In the genomic region with DNA sequence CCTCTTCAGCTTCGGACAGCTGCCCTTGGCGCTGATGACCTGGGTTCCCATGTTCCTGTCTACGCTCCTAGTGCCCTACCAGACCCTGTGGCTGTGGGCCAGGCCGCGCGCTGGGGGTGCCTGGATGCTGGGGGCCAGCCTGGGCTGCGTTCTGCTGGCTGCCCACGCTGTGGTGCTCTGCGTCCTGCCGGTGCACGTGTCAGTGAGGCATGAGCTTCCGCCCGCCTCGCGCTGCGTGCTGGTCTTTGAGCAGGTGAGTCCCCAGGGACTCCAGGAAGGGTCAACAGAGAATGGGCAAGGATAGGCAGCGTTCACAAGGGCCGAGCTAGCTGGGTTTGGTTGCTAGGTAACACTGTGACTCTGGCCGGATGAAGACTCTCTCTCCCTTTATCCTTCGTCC, we compare ENCODE assay signal across 12 mouse cellular contexts. TPM values are rescaled to one million over a fixed set of nuclear protein-coding genes. Genes with fewer than 3 reads are reported as not detected.
A peak's percentile ranks its signal among the peaks of the same experiment; 100 is the strongest.
DNase-seq lines count a peak whose midpoint lies in the region; ATAC-seq and TF ChIP-seq lines count a peak whose summit lies in the region.
"Had no signal": no experiment of that assay in that cellular context is flagged by ENCODE, and none has a peak within 500 bp of the region (broad histone marks: within the 10 kb centered on the region; RNA-seq: fewer than 3 reads in every experiment).

No protein-coding gene starts in this region.

- 30% methylated on average over 20 of the region's 20 CpGs for WGBS in hindbrain, embryonic 11.5 days
- WGBS in midbrain, embryonic 14.5 days: 18% methylated on average over 20 of the region's 20 CpGs
- 65% methylated on average over 20 of the region's 20 CpGs for WGBS in kidney, adult 2 months

- no peak for TF ChIP-seq POLR2A in kidney, adult 2 months (IDR thresholded peaks at IDR 0.05; ENCODE audit: low read depth, low read length)

- peak; percentile 60 for DNase-seq in embryo, embryonic 10 days (ENCODE audit: low spot score)
- DNase-seq in embryo, embryonic 9.5 days (ENCODE audit: extremely low spot score): no peak
- peak; percentile 56 for DNase-seq in ES-CJ7 (ENCODE audit: low read depth, low spot score)
- peak; percentile 51 for DNase-seq in hindbrain, embryonic 11.5 days (ENCODE audit: low spot score)
- peak; percentile 66 for DNase-seq in midbrain, embryonic 14.5 days
- DNase-seq in urinary bladder, postnatal 4 days (ENCODE audit: low spot score in 2 of 2): no peak
- no peak for DNase-seq in kidney, adult 2 months
- DNase-seq: adrenal gland, postnatal 10 days; cerebellum, adult 11-12 months; lung, postnatal 14 days had no signal

- H3K9me3 ChIP-seq in hindbrain, embryonic 11.5 days (ENCODE audit: control insufficient read depth, low read length): no peaks in the 10 kb centered on the region
- no peaks in the 10 kb centered on the region for H3K9me3 ChIP-seq in midbrain, embryonic 14.5 days (ENCODE audit: control insufficient read depth, low read length)
- H3K9me3 ChIP-seq: heart, embryonic 15.5 days had no signal

- no peak for TF ChIP-seq CTCF in kidney, adult 2 months (conservative IDR thresholded peaks at IDR 0.05; ENCODE audit: insufficient read depth, insufficient read length, low read depth, low read length)

- peak; percentile 49; the same call in 1 of the 2 replicates for ATAC-seq in hindbrain, embryonic 11.5 days (ENCODE audit: low FRiP score)
- ATAC-seq in midbrain, embryonic 14.5 days (ENCODE audit: low FRiP score, low TSS enrichment): no peak
- no peak for ATAC-seq in erythroblast, adult 5-6 weeks (replicated peaks; ENCODE audit: low FRiP score, poor library complexity, severe bottlenecking)

- no peaks in the 10 kb centered on the region; the same call in 1 of the 2 replicates for H3K4me1 ChIP-seq in hindbrain, embryonic 11.5 days (replicated peaks; ENCODE audit: control insufficient read depth, insufficient read depth, low read length)
- peaks cover 6% of the 10 kb centered on the region; the same call in 1 of the 2 replicates for H3K4me1 ChIP-seq in midbrain, embryonic 14.5 days (ENCODE audit: control insufficient read depth, insufficient read depth, low read length)
- H3K4me1 ChIP-seq in kidney, adult 2 months (ENCODE audit: control insufficient read depth, insufficient read depth, low read length): no peaks in the 10 kb centered on the region
- H3K4me1 ChIP-seq: heart, embryonic 15.5 days had no signal

- no peak overlapping the region for H3K9ac ChIP-seq in hindbrain, embryonic 11.5 days (ENCODE audit: low read depth, low read length)
- H3K9ac ChIP-seq in midbrain, embryonic 14.5 days (replicated peaks; ENCODE audit: low read length): no peak overlapping the region
- H3K9ac ChIP-seq: heart, embryonic 15.5 days had no signal

- no peak overlapping the region for H3K4me3 ChIP-seq in hindbrain, embryonic 11.5 days (ENCODE audit: low read depth, low read length)
- H3K4me3 ChIP-seq in midbrain, embryonic 14.5 days (replicated peaks; ENCODE audit: low read depth, low read length): no peak overlapping the region
- no peak overlapping the region for H3K4me3 ChIP-seq in kidney, adult 2 months (ENCODE audit: insufficient read depth, low read depth, low read length)
- H3K4me3 ChIP-seq: heart, embryonic 15.5 days had no signal

- 0 out of 2 replicates have a peak overlapping the region, but pooled peaks have one; percentile 12 for H3K4me2 ChIP-seq in hindbrain, embryonic 11.5 days (replicated peaks; ENCODE audit: low read depth, low read length)
- H3K4me2 ChIP-seq in midbrain, embryonic 14.5 days (ENCODE audit: low read length): peak overlapping the region; percentile 28; the same call in 1 of the 2 replicates
- H3K4me2 ChIP-seq: heart, embryonic 15.5 days had no signal

- no peaks in the 10 kb centered on the region for H3K36me3 ChIP-seq in hindbrain, embryonic 11.5 days (ENCODE audit: control insufficient read depth, insufficient read depth, low read length)
- H3K36me3 ChIP-seq in midbrain, embryonic 14.5 days (ENCODE audit: control insufficient read depth, insufficient read depth, low read length): no peaks in the 10 kb centered on the region
- H3K36me3 ChIP-seq in kidney, adult 2 months (ENCODE audit: control insufficient read depth, insufficient read depth, low read length): no peaks in the 10 kb centered on the region
- H3K36me3 ChIP-seq: heart, embryonic 15.5 days had no signal

- no peaks in the 10 kb centered on the region for H3K27me3 ChIP-seq in hindbrain, embryonic 11.5 days (ENCODE audit: control insufficient read depth, insufficient read depth, low read length)
- no peaks in the 10 kb centered on the region for H3K27me3 ChIP-seq in midbrain, embryonic 14.5 days (ENCODE audit: control insufficient read depth, insufficient read depth, low read length)
- no peaks in the 10 kb centered on the region for H3K27me3 ChIP-seq in kidney, adult 2 months (replicated peaks; ENCODE audit: control insufficient read depth, insufficient read depth, low read length)
- H3K27me3 ChIP-seq: heart, embryonic 15.5 days had no signal

- no peak overlapping the region for H3K27ac ChIP-seq in hindbrain, embryonic 11.5 days (ENCODE audit: low read depth, low read length)
- H3K27ac ChIP-seq in midbrain, embryonic 14.5 days (replicated peaks; ENCODE audit: low read depth, low read length): peak overlapping the region; percentile 55
- H3K27ac ChIP-seq in kidney, adult 2 months (ENCODE audit: insufficient read depth, low read depth, low read length): no peak overlapping the region
- H3K27ac ChIP-seq: heart, embryonic 15.5 days had no signal

RNA-seq across cellular contexts. Expression of a gene that starts 6.5 kb away (rescaled TPM):
- 0.13 and 0.17 TPM in 2 replicates for polyA plus RNA-seq in hindbrain, embryonic 11.5 days (2014; fragmentation: Nextera tagmentation; extraction: Ambion mirVana)
- polyA plus RNA-seq in midbrain, embryonic 14.5 days (2014; fragmentation: Nextera tagmentation; extraction: Ambion mirVana): not detected in 2 replicates
- 1.0 TPM in 1 of 2 replicates, not detected in the other for total RNA-seq in erythroblast, adult 5-6 weeks (2015; ENCODE audit: low replicate concordance)
- 1.5 and 1.8 TPM in 2 replicates for total RNA-seq in erythroblast, adult 5-6 weeks (2017; ENCODE audit: low replicate concordance)
- polyA plus RNA-seq in kidney, adult 2 months (2012; rRNA removed): 1.1 and 1.2 TPM in 2 replicates

RNA-seq across cellular contexts. Expression of a gene that starts 12.7 kb away (rescaled TPM):
- polyA plus RNA-seq in hindbrain, embryonic 11.5 days (2014; fragmentation: Nextera tagmentation; extraction: Ambion mirVana): 0.31 TPM in 1 of 2 replicates, not detected in the other
- 1.3 and 1.6 TPM in 2 replicates for polyA plus RNA-seq in midbrain, embryonic 14.5 days (2014; fragmentation: Nextera tagmentation; extraction: Ambion mirVana)
- 1.5 TPM in 1 of 2 replicates, not detected in the other for total RNA-seq in erythroblast, adult 5-6 weeks (2015; ENCODE audit: low replicate concordance)
- total RNA-seq in erythroblast, adult 5-6 weeks (2017; ENCODE audit: low replicate concordance): not detected in 2 replicates
- polyA plus RNA-seq in kidney, adult 2 months (2012; rRNA removed): 18.5 and 26.8 TPM in 2 replicates

RNA-seq across cellular contexts. Expression of a gene that starts 20.8 kb away (rescaled TPM):
- polyA plus RNA-seq in hindbrain, embryonic 11.5 days (2014; fragmentation: Nextera tagmentation; extraction: Ambion mirVana): 10.1 and 11.9 TPM in 2 replicates
- 40.2 and 52.5 TPM in 2 replicates for polyA plus RNA-seq in midbrain, embryonic 14.5 days (2014; fragmentation: Nextera tagmentation; extraction: Ambion mirVana)
- total RNA-seq in erythroblast, adult 5-6 weeks (2015; ENCODE audit: low replicate concordance): 3.8 TPM in 1 of 2 replicates, not detected in the other
- total RNA-seq in erythroblast, adult 5-6 weeks (2017; ENCODE audit: low replicate concordance): 2.1 and 4.7 TPM in 2 replicates
- 29.7 and 30.1 TPM in 2 replicates for polyA plus RNA-seq in kidney, adult 2 months (2012; rRNA removed)

RNA-seq across cellular contexts. Expression of a gene that starts 46.2 kb away (rescaled TPM):
- 49.7 and 63.8 TPM in 2 replicates for polyA plus RNA-seq in hindbrain, embryonic 11.5 days (2014; fragmentation: Nextera tagmentation; extraction: Ambion mirVana)
- 43.5 and 57.7 TPM in 2 replicates for polyA plus RNA-seq in midbrain, embryonic 14.5 days (2014; fragmentation: Nextera tagmentation; extraction: Ambion mirVana)
- 14.2 and 19.0 TPM in 2 replicates for total RNA-seq in erythroblast, adult 5-6 weeks (2015; ENCODE audit: low replicate concordance)
- total RNA-seq in erythroblast, adult 5-6 weeks (2017; ENCODE audit: low replicate concordance): 15.7 and 21.5 TPM in 2 replicates
- polyA plus RNA-seq in kidney, adult 2 months (2012; rRNA removed): 29.1 and 30.3 TPM in 2 replicates

RNA-seq across cellular contexts. Expression of a gene that starts 47.7 kb away (rescaled TPM):
- polyA plus RNA-seq in hindbrain, embryonic 11.5 days (2014; fragmentation: Nextera tagmentation; extraction: Ambion mirVana): 23.5 and 27.9 TPM in 2 replicates
- 25.9 and 28.1 TPM in 2 replicates for polyA plus RNA-seq in midbrain, embryonic 14.5 days (2014; fragmentation: Nextera tagmentation; extraction: Ambion mirVana)
- total RNA-seq in erythroblast, adult 5-6 weeks (2015; ENCODE audit: low replicate concordance): 2.9 TPM in 1 of 2 replicates, not detected in the other
- total RNA-seq in erythroblast, adult 5-6 weeks (2017; ENCODE audit: low replicate concordance): 9.3 and 12.5 TPM in 2 replicates
- polyA plus RNA-seq in kidney, adult 2 months (2012; rRNA removed): 216 and 255 TPM in 2 replicates

Comparison
In these comparisons a context has a peak if more than half of its experiments do, and no peak if none do; other contexts are left out.
1. DNase-seq: peak in embryo, embryonic 10 days (single experiment), ES-CJ7 (single experiment), hindbrain, embryonic 11.5 days (single experiment) and midbrain, embryonic 14.5 days (single experiment); none in embryo, embryonic 9.5 days (single experiment), urinary bladder, postnatal 4 days (0 of 2) and kidney, adult 2 months (single experiment).